Mouse (Mus musculus) spleen, adult 2 months (tissue): ENCODE results near the gene Olfml3.

ENCODE experiments used
- CTCF ChIP-seq: fragments of 200-500 bp; IDR thresholded peaks from 2 replicates; pipeline ENCODE4 v1.5.1; 2011; ENCODE audit warnings: mild to moderate bottlenecking, inconsistent platforms; ENCODE audit not compliant: insufficient read depth, insufficient read length, insufficient replicate concordance; ENCODE audit errors: extremely low read depth
- POLR2A ChIP-seq: fragments of 200-500 bp; IDR thresholded peaks from 2 replicates; pipeline ENCODE4 v1.6.1; 2011; ENCODE audit warnings: low read depth, low read length, inconsistent platforms

GRCm38 (mm10) chr3:103715762-103716693 is 21.8 kb downstream of the Olfml3 start:
- TF ChIP-seq CTCF = no peak
- TF ChIP-seq POLR2A = no peak
